Mouse (Mus musculus): ENCODE measurements at regions not wholly inside any gene's neighbourhood (a gene's known extent, or its start where the extent isn't known, plus 50 kb on each side); places are given as distances from the start of the nearest gene placed in this dataset.

DNA sequence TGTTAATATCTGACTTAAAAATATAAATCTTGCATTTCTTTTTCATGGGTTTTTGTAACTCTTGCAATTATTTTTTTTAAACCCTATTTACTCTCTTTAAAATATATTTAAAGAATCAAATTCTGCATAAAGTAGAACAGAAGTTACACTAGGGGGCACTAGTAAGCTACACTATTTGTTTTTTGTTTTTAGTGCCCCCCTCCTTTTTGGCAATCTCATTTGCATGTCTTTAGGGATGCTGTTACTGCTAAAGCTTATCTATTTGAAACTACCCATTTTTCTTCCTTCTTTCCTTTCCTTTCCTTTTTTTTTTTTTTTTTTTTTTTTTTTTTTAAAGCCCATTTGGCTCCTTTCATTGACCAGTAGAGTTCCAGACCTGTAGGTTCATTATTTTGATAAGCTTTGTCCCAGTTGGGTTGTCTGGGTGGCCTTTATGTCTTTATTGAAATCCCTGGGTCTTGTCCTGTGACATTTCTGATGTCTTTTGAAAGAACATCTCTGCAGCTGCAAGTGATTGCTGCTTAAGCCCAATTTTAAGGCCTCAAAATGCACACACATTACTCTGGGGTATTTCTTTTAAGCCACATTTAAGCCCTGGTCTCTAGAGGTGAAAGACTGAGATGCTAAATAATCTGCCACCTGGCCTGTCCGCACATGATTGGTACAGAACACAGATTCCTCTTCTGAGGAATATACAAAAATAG, 1249.6 kb downstream of the Hace1 start:
- DNase-seq, result no peak

DNA sequence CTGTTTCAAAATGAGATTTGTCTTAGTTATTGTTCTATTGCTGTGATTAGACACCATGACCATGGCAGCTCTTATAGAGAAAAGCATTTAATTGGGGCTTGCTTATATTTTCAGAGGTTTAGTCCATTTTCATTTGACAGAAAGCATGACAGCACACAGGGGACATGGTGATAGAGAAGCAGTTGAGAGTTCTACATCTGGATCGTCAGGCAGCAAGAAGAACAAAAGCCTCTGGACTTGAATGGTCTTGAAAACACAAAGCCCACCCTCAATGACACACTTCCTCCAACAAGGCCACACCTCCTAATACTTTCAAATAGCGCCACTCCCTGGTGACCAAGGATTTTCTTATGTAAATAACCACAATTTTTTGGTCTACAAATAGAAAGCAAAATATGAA, 1250.5 kb downstream of the Hace1 start:
- no peak for DNase-seq

DNA sequence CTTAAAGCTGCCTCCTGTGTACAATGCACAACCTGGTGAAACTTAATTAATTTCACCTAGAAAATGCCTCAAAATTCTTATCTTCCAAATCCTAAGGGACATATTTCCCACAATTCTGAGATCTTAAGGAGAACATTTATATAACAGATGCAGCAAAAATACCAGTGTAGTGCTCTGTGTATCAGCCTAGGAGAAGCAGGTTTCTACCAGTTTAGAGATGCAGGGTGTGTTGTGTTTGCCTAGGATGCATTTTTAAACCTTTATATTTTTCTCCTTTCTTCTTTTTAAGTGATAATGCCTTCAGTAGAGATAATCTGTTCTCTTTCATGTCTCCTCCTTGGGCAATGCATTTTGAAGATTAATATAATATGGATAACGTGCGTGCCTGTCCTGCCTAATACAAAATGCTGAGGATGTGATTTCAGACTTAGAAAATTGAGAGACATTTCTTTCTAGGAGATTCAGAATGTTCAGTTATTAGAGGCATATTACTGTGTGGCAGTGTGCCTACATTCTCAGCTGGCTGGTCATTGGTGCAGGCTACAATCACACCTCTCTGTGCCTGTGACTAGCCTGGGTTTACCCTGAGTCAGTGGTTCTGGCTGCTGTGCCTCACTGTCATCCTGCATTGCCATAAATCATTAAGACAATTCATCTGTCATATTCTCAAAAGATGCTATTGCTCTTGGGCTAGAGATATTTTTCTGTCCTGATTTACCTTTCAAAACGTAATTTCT, 1268.1 kb downstream of the Hace1 start:
- no peak for DNase-seq

Measured in lung, postnatal 14 days (tissue).